Mouse (Mus musculus): ENCODE measurements around the gene Enox1. TPM values are rescaled to one million over a fixed set of nuclear protein-coding genes. Genes with fewer than 3 reads are reported as not detected.
A peak's percentile ranks its signal among the peaks of the same experiment; 100 is the strongest.

The Enox1 gene
- polyA plus RNA-seq, 1 experiment from 2014 or later = 46.2 TPM

DNA sequence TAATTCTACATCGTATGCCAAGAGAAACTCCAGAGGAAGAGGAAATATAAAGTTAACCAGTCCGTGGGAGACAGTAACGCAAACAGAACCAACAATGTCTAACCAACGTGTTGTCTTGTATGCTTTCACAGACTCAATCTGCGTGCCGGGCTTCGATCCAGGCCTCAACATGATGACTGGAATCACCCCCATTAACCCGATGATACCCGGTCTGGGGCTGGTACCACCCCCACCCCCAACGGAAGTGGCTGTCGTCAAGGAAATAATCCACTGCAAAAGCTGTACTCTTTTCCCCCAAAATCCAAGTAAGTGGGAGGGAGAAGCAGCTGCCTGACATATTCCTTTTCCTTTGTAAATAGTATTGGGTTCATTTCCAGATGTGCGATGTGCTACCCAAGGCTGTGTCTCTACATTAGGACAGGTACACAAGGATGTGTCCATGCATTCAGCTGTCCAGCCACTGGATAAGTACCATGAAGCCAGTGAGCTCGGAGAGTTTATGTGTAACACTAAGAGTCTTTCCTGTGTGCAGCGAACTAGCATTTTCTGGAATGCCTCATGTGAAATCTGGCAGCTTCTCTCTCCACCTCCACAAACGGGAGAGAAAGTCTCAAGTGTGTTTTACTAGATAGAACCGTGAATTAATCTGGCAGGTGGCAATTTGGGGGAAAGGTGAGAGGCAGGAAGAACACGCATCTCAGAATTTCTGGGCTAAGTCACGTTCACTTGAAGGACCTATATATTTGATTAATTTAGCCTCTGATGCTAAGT is 421.1 kb downstream of the Enox1 start:
- Histone ChIP-seq H3K4me3 (no peak overlapping the region), H3K36me3 (no peaks in the 10 kb centered on the region; the same call in 1 of the 2 replicates), H3K27me3 (no peaks in the 10 kb centered on the region), H3K4me2 (no peak overlapping the region), H3K9me3 (no peaks in the 10 kb centered on the region), H3K9ac (no peak overlapping the region), H3K27ac (peak overlapping the region; percentile 60), H3K4me1 (replicated peaks) (peaks cover 25% of the 10 kb centered on the region)
- WGBS = 90% methylated on average over 18 of the region's 18 CpGs
- no peak for ATAC-seq (ENCODE audit: low FRiP score)

GRCm38 (mm10) chr14:77578355-77578754 is 421.8 kb downstream of the Enox1 start:
- peak overlapping the region; percentile 40 for H3K27ac ChIP-seq
- H3K36me3 ChIP-seq = no peaks in the 10 kb centered on the region; the same call in 1 of the 2 replicates
- 38% methylated on average over 7 of the region's 7 CpGs for WGBS
- peaks cover 25% of the 10 kb centered on the region for H3K4me1 ChIP-seq (replicated peaks)
- H3K9me3 ChIP-seq = no peaks in the 10 kb centered on the region
- ATAC-seq (ENCODE audit: low FRiP score) = no peak
- H3K4me3 ChIP-seq = no peak overlapping the region
- H3K27me3 ChIP-seq = no peaks in the 10 kb centered on the region
- no peak overlapping the region for H3K4me2 ChIP-seq
- H3K9ac ChIP-seq = no peak overlapping the region

DNA sequence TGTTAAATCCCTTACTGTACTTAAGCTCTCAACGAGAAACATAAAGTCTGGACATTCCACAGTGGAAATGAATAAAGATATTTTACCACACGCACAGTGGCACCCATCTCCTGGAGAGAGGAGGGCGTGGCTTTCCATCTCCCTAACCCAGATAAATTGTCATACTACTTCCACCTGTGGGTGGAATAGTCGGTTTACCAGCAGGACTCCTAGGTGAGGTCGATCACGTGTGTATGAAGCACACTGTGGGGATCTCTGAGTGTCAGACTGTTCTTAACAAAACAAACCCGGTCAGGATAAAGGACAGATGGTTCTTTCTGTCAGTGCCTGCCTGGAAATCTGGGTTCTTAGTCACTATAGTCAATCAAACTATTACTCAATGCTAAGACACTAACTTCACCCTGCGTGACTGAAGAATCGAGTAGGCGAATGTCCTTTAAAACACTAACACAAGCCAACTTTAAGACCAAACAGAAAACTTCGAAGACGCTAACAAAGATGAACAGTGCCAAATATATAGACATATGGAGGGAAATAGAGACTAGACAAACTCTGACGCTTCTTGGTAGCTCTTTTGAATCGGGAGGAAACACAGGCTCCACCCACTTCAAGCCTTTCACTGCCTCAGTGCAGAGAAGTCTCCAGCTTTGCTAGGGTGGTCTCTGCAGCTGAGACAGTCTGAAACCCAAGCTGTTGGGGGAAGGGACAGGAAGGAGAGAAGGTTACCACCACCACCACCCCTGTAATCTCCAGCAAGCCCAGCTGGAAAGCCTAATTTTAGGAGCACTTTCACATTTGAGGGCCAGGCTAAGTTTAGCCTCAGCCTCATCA is 423.8 kb downstream of the Enox1 start:
- Histone ChIP-seq H3K4me2 (no peak overlapping the region), H3K4me3 (no peak overlapping the region)
- ATAC-seq (ENCODE audit: low FRiP score) = no peak

GRCm38 (mm10) chr14:77580937-77581270 is 424.3 kb downstream of the Enox1 start:
- Histone ChIP-seq H3K27me3 (no peaks in the 10 kb centered on the region), H3K4me2 (no peak overlapping the region), H3K4me3 (no peak overlapping the region), H3K36me3 (no peaks in the 10 kb centered on the region; the same call in 1 of the 2 replicates), H3K27ac (no peak overlapping the region), H3K4me1 (replicated peaks) (peaks cover 26% of the 10 kb centered on the region), H3K9ac (no peak overlapping the region), H3K9me3 (no peaks in the 10 kb centered on the region)
- ATAC-seq (ENCODE audit: low FRiP score) = no peak
- WGBS = 64% methylated on average over 5 of the region's 5 CpGs

More for the DNA sequence above, 423.8 kb downstream of the Enox1 start:
- Histone ChIP-seq H3K9me3 (no peaks in the 10 kb centered on the region), H3K4me1 (replicated peaks) (peaks cover 24% of the 10 kb centered on the region), H3K27me3 (no peaks in the 10 kb centered on the region), H3K36me3 (no peaks in the 10 kb centered on the region; the same call in 1 of the 2 replicates), H3K27ac (no peak overlapping the region), H3K9ac (no peak overlapping the region)
- WGBS = 75% methylated on average over 14 of the region's 14 CpGs

DNA sequence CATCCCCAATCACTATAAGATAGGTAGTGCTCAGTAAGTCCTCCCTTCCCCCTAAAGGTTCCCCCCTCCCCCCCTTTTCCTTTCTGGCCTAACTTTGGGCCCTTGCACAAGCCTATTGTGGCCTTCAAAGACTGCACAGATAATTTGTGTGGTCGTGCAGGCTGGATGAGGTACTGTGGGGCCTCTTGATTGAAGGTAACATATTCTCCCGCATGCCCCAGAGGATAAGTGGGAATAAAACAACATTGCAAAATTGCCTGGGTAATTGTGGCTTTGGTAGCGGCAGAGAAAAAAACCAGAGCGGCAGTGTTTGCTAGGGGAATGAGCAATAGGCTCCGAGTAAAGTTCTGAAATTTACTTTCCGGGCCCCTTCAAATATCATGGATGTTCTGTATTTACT is 425.1 kb downstream of the Enox1 start:
- WGBS = 66% methylated on average over 6 of the region's 6 CpGs
- ATAC-seq (ENCODE audit: low FRiP score) = no peak
- no peak overlapping the region for H3K9ac ChIP-seq
- no peak overlapping the region for H3K4me3 ChIP-seq
- H3K9me3 ChIP-seq = no peaks in the 10 kb centered on the region
- no peaks in the 10 kb centered on the region; the same call in 1 of the 2 replicates for H3K36me3 ChIP-seq
- H3K4me1 ChIP-seq (replicated peaks) = peaks cover 23% of the 10 kb centered on the region
- H3K27ac ChIP-seq = no peak overlapping the region
- H3K27me3 ChIP-seq = no peaks in the 10 kb centered on the region
- no peak overlapping the region for H3K4me2 ChIP-seq

- Histone ChIP-seq H3K4me3 (no peak overlapping the region), H3K4me1 (replicated peaks) (peaks cover 8% of the 10 kb centered on the region; the same call in 1 of the 2 replicates), H3K27ac (no peak overlapping the region), H3K9ac (no peak overlapping the region), H3K9me3 (no peaks in the 10 kb centered on the region), H3K27me3 (no peaks in the 10 kb centered on the region), H3K36me3 (0 out of 2 replicates have a peak, but pooled peaks cover 4% of the 10 kb centered on the region), H3K4me2 (no peak overlapping the region)
- ATAC-seq (ENCODE audit: low FRiP score) = no peak
- WGBS = 74% methylated on average over 5 of the region's 5 CpGs
These were observed 427.9 kb downstream of the Enox1 start for GRCm38 (mm10) chr14:77584426-77584825.

DNA sequence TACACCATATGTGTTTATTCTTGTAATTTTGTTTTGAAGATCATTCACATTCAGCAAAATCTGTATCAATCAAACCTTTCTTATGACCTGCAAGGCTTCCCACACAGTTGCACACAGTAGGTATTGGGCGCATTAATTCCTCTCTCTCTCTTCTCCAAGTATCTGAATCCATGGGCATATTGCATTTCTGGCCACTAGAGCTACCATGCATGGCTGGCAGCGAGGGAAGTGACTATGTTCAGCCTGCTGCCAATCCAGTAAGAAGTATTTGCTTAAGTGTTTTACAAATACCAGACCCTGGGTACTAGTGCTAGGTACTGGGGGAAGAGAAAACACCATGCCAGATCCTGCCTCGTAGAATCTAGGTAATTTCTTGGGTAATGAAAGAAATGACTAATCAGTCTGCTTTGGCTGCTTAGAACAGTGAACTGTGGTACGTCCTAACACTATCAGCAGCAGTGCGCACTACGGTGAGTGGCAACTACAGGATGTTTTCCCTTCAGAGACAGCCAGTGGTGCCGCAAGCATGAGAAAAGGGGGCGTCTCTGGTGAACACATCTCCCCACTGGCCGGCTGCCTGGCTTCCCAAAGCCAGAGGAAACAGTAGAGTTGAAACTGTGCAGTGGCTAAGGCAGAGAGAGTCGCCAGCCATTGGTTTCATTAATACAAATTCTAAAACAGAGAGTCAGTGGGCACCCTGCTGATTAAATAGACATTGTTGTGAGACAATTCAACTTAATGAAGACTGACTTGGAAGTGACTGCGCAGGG is 428.7 kb downstream of the Enox1 start:
- Histone ChIP-seq H3K36me3 (0 out of 2 replicates have a peak, but pooled peaks cover 5% of the 10 kb centered on the region), H3K27ac (peak overlapping the region; percentile 35; the same call in 1 of the 2 replicates)

DNA sequence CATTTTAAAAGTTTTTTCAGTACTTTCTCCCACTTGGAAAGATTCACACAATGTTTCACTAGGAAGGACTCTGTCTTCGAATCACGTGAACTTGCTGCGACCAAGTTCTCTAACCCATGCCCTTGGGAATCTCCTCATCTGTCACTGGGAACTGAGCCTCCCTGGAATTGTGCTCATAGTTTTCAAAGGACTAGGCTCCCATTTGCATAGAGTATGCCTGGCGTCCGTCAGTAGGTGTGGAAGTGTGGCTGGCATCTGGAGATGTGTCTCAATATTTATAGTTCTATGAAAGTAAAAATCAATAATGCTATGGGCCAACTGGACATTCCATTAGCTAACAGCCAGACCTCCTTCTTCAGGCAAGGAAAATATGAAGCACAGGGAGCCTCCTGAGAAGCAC is 429.5 kb downstream of the Enox1 start:
- Histone ChIP-seq H3K4me3 (no peak overlapping the region), H3K27ac (no peak overlapping the region), H3K4me1 (replicated peaks) (peaks cover 8% of the 10 kb centered on the region; the same call in 1 of the 2 replicates), H3K9me3 (no peaks in the 10 kb centered on the region), H3K27me3 (no peaks in the 10 kb centered on the region), H3K9ac (no peak overlapping the region), H3K36me3 (0 out of 2 replicates have a peak, but pooled peaks cover 5% of the 10 kb centered on the region), H3K4me2 (no peak overlapping the region)
- 68% methylated on average over 5 of the region's 5 CpGs for WGBS
- ATAC-seq (ENCODE audit: low FRiP score) = no peak

More for the DNA sequence above, 428.7 kb downstream of the Enox1 start:
- no peak overlapping the region for H3K4me3 ChIP-seq
- WGBS = 73% methylated on average over 11 of the region's 11 CpGs
- H3K9me3 ChIP-seq = no peaks in the 10 kb centered on the region
- no peaks in the 10 kb centered on the region for H3K27me3 ChIP-seq
- no peak overlapping the region for H3K9ac ChIP-seq
- no peak overlapping the region for H3K4me2 ChIP-seq
- H3K4me1 ChIP-seq (replicated peaks) = peaks cover 8% of the 10 kb centered on the region; the same call in 1 of the 2 replicates
- no peak for ATAC-seq (ENCODE audit: low FRiP score)

- Histone ChIP-seq H3K27ac (no peak overlapping the region), H3K9ac (no peak overlapping the region)
These were observed 430.6 kb downstream of the Enox1 start for GRCm38 (mm10) chr14:77587182-77587581.

GRCm38 (mm10) chr14:77593136-77593838 is 436.7 kb downstream of the Enox1 start:
- peaks cover 17% of the 10 kb centered on the region; the same call in 1 of the 2 replicates for H3K4me1 ChIP-seq (replicated peaks)
- H3K4me2 ChIP-seq = no peak overlapping the region
- WGBS = 36% methylated on average over 11 of the region's 11 CpGs
- H3K36me3 ChIP-seq = peaks cover 22% of the 10 kb centered on the region
- H3K4me3 ChIP-seq = no peak overlapping the region
- no peak overlapping the region for H3K9ac ChIP-seq
- no peaks in the 10 kb centered on the region for H3K27me3 ChIP-seq
- H3K27ac ChIP-seq = peak overlapping the region; percentile 74
- ATAC-seq (ENCODE audit: low FRiP score) = peak; percentile 72
- no peaks in the 10 kb centered on the region for H3K9me3 ChIP-seq

More at GRCm38 (mm10) chr14:77587182-77587581, 430.6 kb downstream of the Enox1 start:
- 0 out of 2 replicates have a peak, but pooled peaks cover 5% of the 10 kb centered on the region for H3K36me3 ChIP-seq
- no peak for ATAC-seq (ENCODE audit: low FRiP score)
- no peak overlapping the region for H3K4me2 ChIP-seq
- no peaks in the 10 kb centered on the region for H3K27me3 ChIP-seq
- no peak overlapping the region for H3K4me3 ChIP-seq
- H3K4me1 ChIP-seq (replicated peaks) = peaks cover 5% of the 10 kb centered on the region; the same call in 1 of the 2 replicates
- WGBS = 82% methylated on average over 5 of the region's 5 CpGs
- no peaks in the 10 kb centered on the region for H3K9me3 ChIP-seq

All from hindbrain, embryonic 13.5 days (tissue).